Mouse (Mus musculus) cortical plate, adult 2 months (tissue): ENCODE measurements around the gene Dazap1.

ENCODE experiments used
- CTCF ChIP-seq: fragments of 200-500 bp; IDR thresholded peaks from 2 replicates; pipeline ENCODE4 v1.5.1; 2011; ENCODE audit warnings: mild to moderate bottlenecking, control low read depth, low read length; ENCODE audit not compliant: insufficient read depth; ENCODE audit errors: extremely low read depth
- POLR2A ChIP-seq: fragments of 200-500 bp; IDR thresholded peaks from 2 replicates; pipeline ENCODE4 v1.6.1; 2011; ENCODE audit warnings: mild to moderate bottlenecking, low read length, control low read depth; ENCODE audit not compliant: insufficient read depth; ENCODE audit errors: extremely low read depth

DNA sequence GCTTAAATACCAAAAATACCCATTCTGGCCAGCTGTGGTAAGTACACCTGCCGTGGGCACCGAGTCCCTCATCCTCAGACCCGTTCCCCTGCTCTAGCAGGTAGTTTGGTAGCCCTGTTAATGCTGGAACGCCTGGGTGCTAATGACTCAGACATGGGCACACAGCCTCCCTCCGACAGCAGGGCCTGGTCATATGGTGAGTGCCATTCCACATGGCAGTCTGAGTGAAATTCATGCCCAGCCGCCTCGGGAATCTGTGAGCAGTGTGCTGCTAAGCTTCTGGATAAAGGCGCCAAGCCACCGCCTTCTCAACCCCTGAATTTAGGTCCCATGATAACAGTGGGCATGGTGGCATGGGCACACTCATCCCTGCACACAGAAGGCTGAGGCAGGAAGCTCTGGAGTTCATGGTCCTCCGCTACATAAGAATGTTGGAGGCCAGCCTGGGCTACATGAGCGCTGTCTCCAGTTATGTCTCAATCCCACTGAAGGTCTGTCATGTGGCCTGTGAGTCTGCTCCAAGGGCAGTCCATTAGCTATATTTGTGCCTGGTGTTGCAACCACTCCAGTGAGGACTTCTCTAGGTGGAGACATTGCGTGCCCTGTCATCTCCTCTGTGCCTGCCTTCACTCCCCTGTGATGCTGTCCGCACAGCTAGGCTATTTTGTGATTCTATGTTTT is 25.0 kb upstream of the Dazap1 start:
- no peak for TF ChIP-seq CTCF
- TF ChIP-seq POLR2A, result no peak
